ENCODE assay signal across 8 mouse cellular contexts in the genomic region with DNA sequence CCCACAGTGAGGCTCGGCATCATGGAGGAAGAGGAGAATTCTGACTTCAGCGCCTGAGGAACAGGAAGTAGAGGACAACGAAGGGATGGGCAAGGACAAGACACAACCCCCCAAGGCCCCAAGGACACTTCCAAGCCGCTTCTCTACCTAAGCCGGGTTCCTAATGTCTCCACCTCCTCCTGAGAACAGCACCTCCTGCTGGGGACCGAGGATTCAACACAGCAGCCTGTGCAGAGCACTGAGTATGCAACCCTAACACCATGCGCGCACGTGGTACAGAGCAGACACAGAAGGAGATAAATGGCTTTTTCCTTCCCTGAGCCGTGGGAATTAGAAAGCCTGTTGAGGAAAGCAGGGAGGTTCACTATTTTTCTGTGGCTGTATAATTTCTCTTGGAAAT.
A peak's percentile ranks its signal among the peaks of the same experiment; 100 is the strongest.
DNase-seq lines count a peak whose midpoint lies in the region; ATAC-seq and TF ChIP-seq lines count a peak whose summit lies in the region.

No protein-coding gene starts in this region.

- WGBS in kidney, postnatal 0 days: 50% methylated on average over 10 of the region's 10 CpGs
- WGBS in kidney, adult 2 months: 55% methylated on average over 10 of the region's 10 CpGs
- WGBS in neural tube, embryonic 11.5 days: 60% methylated on average over 10 of the region's 10 CpGs
- 68% methylated on average over 10 of the region's 10 CpGs for WGBS in midbrain, embryonic 15.5 days

- no peaks in the 10 kb centered on the region for H3K36me3 ChIP-seq in kidney, postnatal 0 days (ENCODE audit: insufficient read depth, low read length)
- H3K36me3 ChIP-seq in kidney, adult 2 months (ENCODE audit: control insufficient read depth, insufficient read depth, low read length): no peaks in the 10 kb centered on the region
- H3K36me3 ChIP-seq in ES-Bruce4 (ENCODE audit: control insufficient read depth, insufficient read depth, low read length, poor library complexity, severe bottlenecking): no peaks in the 10 kb centered on the region
- H3K36me3 ChIP-seq in neural tube, embryonic 11.5 days (ENCODE audit: control insufficient read depth, insufficient read depth, low read length): no peaks in the 10 kb centered on the region
- no peaks in the 10 kb centered on the region for H3K36me3 ChIP-seq in midbrain, embryonic 15.5 days (replicated peaks)

- H3K9ac ChIP-seq in kidney, postnatal 0 days (ENCODE audit: low read depth, low read length): no peak overlapping the region
- no peak overlapping the region for H3K9ac ChIP-seq in ES-Bruce4 (ENCODE audit: low read depth, poor library complexity, severe bottlenecking)
- H3K9ac ChIP-seq in neural tube, embryonic 11.5 days (ENCODE audit: low read length): no peak overlapping the region
- no peak overlapping the region for H3K9ac ChIP-seq in midbrain, embryonic 15.5 days

- TF ChIP-seq EP300 in ES-Bruce4 (IDR thresholded peaks at IDR 0.05; ENCODE audit: insufficient read depth, low read depth, low read length): no peak

- ATAC-seq in kidney, postnatal 0 days (replicated peaks; ENCODE audit: low FRiP score, low read depth): no peak; the same call in 1 of the 2 replicates
- peak; percentile 48; the same call in 1 of the 2 replicates for ATAC-seq in neural tube, embryonic 11.5 days (ENCODE audit: insufficient read depth, low FRiP score, low TSS enrichment)
- ATAC-seq in midbrain, embryonic 15.5 days (replicated peaks): no peak

- TF ChIP-seq POLR2A in kidney, adult 2 months (IDR thresholded peaks at IDR 0.05; ENCODE audit: low read depth, low read length): no peak
- no peak for TF ChIP-seq POLR2A in ES-Bruce4 (IDR thresholded peaks at IDR 0.05; ENCODE audit: insufficient read depth, low read length)

- no peaks in the 10 kb centered on the region for H3K4me1 ChIP-seq in kidney, postnatal 0 days (replicated peaks; ENCODE audit: insufficient read depth, low read length)
- no peaks in the 10 kb centered on the region for H3K4me1 ChIP-seq in kidney, adult 2 months (ENCODE audit: control insufficient read depth, insufficient read depth, low read length)
- H3K4me1 ChIP-seq in ES-Bruce4 (ENCODE audit: control insufficient read depth, insufficient read depth, low read length): no peaks in the 10 kb centered on the region
- H3K4me1 ChIP-seq in neural tube, embryonic 11.5 days (ENCODE audit: control insufficient read depth, insufficient read depth, low read length): no peaks in the 10 kb centered on the region
- no peaks in the 10 kb centered on the region for H3K4me1 ChIP-seq in midbrain, embryonic 15.5 days

- H3K4me3 ChIP-seq in kidney, postnatal 0 days (replicated peaks; ENCODE audit: low read depth, low read length): no peak overlapping the region
- no peak overlapping the region for H3K4me3 ChIP-seq in kidney, adult 2 months (ENCODE audit: insufficient read depth, low read depth, low read length)
- no peak overlapping the region for H3K4me3 ChIP-seq in ES-Bruce4 (ENCODE audit: low read depth, low read length)
- H3K4me3 ChIP-seq in neural tube, embryonic 11.5 days (ENCODE audit: low read depth, low read length): no peak overlapping the region
- no peak overlapping the region for H3K4me3 ChIP-seq in midbrain, embryonic 15.5 days

- H3K9me3 ChIP-seq in kidney, postnatal 0 days (replicated peaks; ENCODE audit: low read length): no peaks in the 10 kb centered on the region
- no peaks in the 10 kb centered on the region for H3K9me3 ChIP-seq in ES-Bruce4 (replicated peaks; ENCODE audit: control insufficient read depth, insufficient read depth, low read length, poor library complexity, severe bottlenecking)
- H3K9me3 ChIP-seq in neural tube, embryonic 11.5 days (ENCODE audit: control insufficient read depth, low read length): no peaks in the 10 kb centered on the region
- H3K9me3 ChIP-seq in midbrain, embryonic 15.5 days: no peaks in the 10 kb centered on the region

- no peaks in the 10 kb centered on the region for H3K27me3 ChIP-seq in kidney, postnatal 0 days (ENCODE audit: insufficient read depth, low read length)
- H3K27me3 ChIP-seq in kidney, adult 2 months (replicated peaks; ENCODE audit: control insufficient read depth, insufficient read depth, low read length): no peaks in the 10 kb centered on the region; the same call in 1 of the 2 replicates
- H3K27me3 ChIP-seq in ES-Bruce4 (ENCODE audit: control insufficient read depth, insufficient read depth, low read length, poor library complexity, severe bottlenecking): no peaks in the 10 kb centered on the region
- no peaks in the 10 kb centered on the region for H3K27me3 ChIP-seq in neural tube, embryonic 11.5 days (ENCODE audit: control insufficient read depth, insufficient read depth, low read length)
- H3K27me3 ChIP-seq in midbrain, embryonic 15.5 days (replicated peaks): no peaks in the 10 kb centered on the region

- H3K4me2 ChIP-seq in kidney, postnatal 0 days (ENCODE audit: low read length): no peak overlapping the region
- H3K4me2 ChIP-seq in neural tube, embryonic 11.5 days (ENCODE audit: low read depth): no peak overlapping the region
- no peak overlapping the region for H3K4me2 ChIP-seq in midbrain, embryonic 15.5 days

- H3K27ac ChIP-seq in kidney, postnatal 0 days: no peak overlapping the region
- no peak overlapping the region for H3K27ac ChIP-seq in kidney, adult 2 months (ENCODE audit: insufficient read depth, low read depth, low read length)
- H3K27ac ChIP-seq in ES-Bruce4 (ENCODE audit: insufficient read depth, low read length): no peak overlapping the region
- no peak overlapping the region for H3K27ac ChIP-seq in neural tube, embryonic 11.5 days (ENCODE audit: low read depth, low read length)
- H3K27ac ChIP-seq in midbrain, embryonic 15.5 days: no peak overlapping the region

- DNase-seq in kidney, postnatal 0 days (ENCODE audit: low spot score): peak; percentile 43
- no peak for DNase-seq in kidney, adult 2 months
- peak; percentile 44 for DNase-seq in heart, postnatal 4 days
- peak; percentile 38 for DNase-seq in neural tube, embryonic 11.5 days (ENCODE audit: low spot score)
- no peak for DNase-seq in urinary bladder, adult 18-20 months (ENCODE audit: low spot score in 2 of 2)
- DNase-seq in layer of hippocampus, postnatal 25 days (ENCODE audit: extremely low spot score in 1 of 2, low spot score in 1 of 2): no peak

- peak; percentile 49; the same call in 1 of the 2 replicates for TF ChIP-seq CTCF in kidney, postnatal 0 days (IDR thresholded peaks at IDR 0.05; ENCODE audit: low read depth)
- TF ChIP-seq CTCF in kidney, adult 2 months (conservative IDR thresholded peaks at IDR 0.05; ENCODE audit: insufficient read depth, insufficient read length, low read depth, low read length): no peak
- peak; percentile 63 for TF ChIP-seq CTCF in ES-Bruce4 (IDR thresholded peaks at IDR 0.05; ENCODE audit: low read depth, low read length)

Comparison
In these comparisons a context has a peak if more than half of its experiments do, and no peak if none do; other contexts are left out.
1. DNase-seq: peak in kidney, postnatal 0 days (single experiment), heart, postnatal 4 days (single experiment) and neural tube, embryonic 11.5 days (single experiment); none in kidney, adult 2 months (single experiment), urinary bladder, adult 18-20 months (0 of 2) and layer of hippocampus, postnatal 25 days (0 of 2).